Mouse (Mus musculus) adrenal gland, adult (tissue): ENCODE measurements around the gene Rab11fip3.

Experiments
- DNase-seq, 2 experiments: peaks; one replicate each; pipeline ENCODE4 v3.0.0; 2022 to 2023; ENCODE audit warnings: low spot score in 1 of 2; ENCODE audit not compliant: inconsistent age in 2 of 2

The Rab11fip3 gene

DNA sequence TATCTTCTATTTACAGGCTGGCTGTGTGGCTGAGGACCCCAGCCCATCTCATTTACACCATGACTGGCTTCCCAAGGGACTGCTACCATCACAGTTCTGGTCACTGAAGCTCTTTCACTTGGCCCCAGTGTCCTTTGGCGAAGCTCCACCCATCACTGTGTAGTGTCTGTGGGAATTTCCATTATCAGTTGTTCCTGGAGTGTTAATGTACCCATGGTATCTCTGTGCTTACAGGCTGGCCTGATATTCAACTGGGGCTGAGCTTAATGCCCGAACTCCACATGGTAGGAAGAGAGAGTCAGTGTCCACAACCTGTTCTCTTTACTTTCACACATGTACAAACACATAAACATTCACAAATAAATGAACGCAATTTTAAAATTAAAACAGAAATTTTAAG, 75.9 kb downstream of the Rab11fip3 start:
- DNase-seq = no peak

DNA sequence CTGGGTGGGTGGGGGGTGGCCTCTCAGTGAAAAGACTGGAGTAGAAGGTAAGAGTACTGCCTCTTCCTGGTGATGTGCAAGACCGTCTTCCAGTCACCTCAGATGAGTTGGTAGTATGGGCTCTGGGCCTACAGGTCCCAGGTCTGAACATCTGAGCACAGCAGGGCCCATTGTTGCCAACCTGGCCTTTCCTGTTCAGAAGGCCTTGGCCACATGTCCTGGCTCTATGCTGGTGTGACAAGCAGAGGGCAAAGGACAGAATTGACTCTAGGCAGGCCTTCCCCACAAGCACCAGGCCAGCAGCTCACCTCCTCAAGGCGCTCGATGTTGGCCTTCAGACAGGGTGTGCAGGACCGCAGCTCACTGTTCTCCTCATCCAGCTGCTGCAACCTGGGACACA, 77.1 kb downstream of the Rab11fip3 start:
- DNase-seq = no peak

DNA sequence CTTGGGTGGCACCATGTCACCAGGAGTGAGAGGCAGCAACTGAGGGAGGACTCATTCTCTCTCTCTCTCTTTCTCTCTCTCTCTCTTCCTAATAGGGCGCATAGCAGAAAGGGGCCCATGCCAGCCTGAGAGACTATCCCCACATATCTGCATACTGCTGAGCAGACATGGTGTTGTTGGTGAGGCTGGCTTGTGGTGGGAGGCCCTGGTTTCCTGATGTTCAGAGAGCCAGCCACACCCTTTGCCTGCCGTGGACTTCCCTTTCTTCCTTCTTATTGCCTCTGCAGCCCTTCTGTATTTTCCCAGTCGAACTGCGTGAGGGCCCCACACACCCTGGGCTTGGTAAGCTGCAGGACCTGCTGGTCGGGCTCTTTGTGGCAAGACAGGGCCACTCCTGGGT, 79.0 kb downstream of the Rab11fip3 start:
- no peak for DNase-seq

DNA sequence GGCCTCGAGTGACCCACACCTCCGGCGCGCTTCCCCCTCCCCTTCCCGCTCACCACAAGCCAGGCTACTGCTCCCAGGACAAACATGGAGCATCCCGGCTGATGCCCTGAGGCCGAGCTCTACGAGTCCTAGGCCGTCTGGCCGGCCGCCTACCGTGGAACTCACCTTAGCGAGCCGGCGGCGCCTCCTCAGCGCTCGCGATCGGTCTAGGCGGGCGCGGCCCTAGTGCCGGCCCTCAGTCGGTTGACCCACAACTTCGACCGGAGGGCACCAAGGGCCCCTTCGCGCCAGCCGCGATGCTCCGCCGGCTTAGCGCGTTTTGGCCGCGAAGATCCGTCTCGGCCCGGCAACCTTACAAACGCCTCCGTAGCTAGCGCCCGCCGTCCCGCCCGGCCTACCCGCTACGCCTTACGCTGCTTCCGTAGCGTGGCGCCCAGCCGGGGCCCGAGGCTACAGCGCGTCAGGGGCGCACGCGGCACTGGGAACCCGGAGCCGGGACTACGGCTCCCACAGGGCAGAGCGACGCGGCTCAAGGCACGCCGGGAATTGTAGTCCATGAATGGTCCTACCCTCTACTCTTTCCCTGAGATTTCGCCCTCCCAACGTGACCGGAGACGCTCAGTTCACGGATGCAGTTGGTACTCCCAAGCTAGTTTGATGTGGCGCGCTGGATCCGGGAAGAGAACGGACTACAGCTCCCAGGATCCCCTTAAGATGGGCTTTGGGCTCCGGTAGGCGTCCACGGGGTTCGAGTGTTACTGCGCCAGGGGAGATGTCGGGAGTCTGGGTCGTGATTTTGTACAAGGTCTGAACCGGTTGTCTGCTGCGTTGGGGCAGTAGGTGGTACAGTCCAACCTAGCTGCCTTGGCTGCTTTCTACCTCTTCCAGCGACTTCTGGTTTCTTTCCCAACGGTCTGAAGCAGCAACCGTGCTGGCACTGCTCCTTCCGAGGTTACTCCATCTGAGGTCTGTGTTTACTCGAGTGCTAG, 83.8 kb downstream of the Rab11fip3 start, which contains the start of gene Capn15:
Gene Capn15 (minus strand): TSS at position 491 of the 989 bp plus-strand sequence.
- DNase-seq = peak; percentile 96 to 98

DNA sequence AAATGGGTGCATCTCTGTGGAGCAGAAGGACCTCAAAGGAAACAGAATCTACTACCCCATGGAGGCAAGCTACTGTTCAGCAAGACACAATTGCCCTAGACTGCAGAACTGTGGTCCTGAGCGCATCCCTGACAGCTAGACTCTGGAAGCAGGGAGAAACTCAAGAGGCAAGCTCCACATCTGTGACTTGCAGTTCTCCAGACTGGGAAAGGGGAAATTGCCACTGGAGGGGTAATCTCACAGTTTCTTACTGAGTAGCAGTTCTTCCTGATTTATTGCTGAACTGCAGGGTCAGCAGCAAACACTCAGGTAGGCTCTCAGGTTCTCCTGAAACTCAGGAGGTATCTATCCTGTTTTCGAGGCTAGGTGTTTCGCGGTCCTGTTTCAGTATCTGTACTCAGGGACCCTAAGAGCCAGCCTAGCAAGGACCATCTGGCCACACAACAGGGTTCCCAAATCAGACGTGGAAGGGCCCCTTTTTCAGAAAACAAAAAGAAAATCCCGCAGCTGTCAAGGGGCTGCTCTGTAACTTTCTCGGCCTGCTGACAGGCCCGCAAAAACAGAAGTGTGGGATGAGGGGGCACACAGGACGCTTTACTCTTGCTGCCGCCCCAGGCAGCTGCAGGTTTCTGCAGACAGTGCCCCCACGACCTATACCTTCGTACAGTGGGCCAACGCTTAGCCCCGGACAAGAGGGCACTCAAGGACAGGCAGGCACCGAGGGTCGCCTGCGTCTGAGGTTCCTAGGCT, 84.6 kb downstream of the Rab11fip3 start:
- DNase-seq = peak in 1 of 2 experiments; percentile 47

DNA sequence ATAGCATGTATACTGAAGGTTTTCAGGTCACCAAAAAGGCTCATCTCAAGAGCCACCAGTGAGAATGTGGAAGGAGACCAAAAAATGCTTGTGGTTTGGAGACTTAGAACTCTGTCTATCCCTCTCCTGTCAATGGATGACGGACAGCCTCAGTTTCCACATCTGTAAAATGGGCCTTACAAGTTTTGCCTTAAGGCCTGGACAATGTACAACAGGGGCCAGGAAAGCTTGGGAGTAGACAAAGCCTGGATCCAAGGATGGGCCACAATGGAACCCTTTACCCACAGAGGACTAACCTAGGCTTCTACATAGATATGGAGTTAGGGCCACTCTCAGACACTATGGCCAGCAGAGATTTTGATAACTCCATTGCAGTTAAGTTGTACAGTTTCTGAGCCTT, 85.3 kb downstream of the Rab11fip3 start:
- DNase-seq = no peak

GRCm38 (mm10) chr17:25982913-25983312, 86.4 kb downstream of the Rab11fip3 start:
- DNase-seq = no peak

DNA sequence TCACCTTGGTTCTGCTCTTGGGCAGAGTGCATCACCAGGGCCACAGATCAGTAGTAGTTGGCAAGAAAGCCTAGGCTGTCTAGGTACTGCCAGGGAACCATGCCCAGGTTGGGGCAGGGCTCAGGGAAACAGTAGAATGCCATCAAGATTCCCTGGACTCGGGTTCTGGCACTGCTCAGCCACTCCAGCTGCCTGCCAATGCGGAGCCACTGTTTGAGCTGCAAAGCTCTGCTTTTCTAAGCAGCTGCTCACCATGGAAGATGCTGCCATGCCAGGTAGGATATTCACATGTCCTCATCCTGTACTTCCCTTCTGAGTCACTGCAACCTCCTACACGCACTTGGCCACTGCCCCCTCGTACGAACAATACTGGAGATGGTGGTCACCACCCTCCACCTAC, 88.5 kb downstream of the Rab11fip3 start:
- no peak for DNase-seq

GRCm38 (mm10) chr17:25979829-25980738, 89.3 kb downstream of the Rab11fip3 start:
- no peak for DNase-seq

- no peak for DNase-seq
These were observed 98.2 kb downstream of the Rab11fip3 start for GRCm38 (mm10) chr17:25970954-25971707.

GRCm38 (mm10) chr17:25970448-25970847, 98.9 kb downstream of the Rab11fip3 start:
- DNase-seq = no peak

- no peak for DNase-seq
These were observed 101.2 kb downstream of the Rab11fip3 start for GRCm38 (mm10) chr17:25968176-25968575.

DNA sequence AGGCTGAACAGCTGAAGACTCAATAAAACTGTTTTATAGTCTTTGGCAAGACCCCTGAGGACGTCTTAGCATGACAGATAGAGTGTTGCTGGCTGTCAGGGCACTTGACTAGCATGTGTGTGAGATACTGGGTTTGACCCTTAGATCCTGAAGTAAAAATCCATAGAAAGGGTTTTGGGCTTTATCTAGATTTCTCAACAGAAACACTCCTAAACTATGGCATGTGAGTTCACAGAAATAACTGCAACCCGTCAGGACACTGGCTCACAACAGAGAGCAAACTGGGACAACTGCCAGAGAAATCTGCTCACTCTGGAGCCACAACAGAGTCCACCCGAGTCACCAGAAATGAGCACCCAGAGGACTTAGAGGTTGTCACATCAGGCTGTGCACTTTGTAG, 101.7 kb downstream of the Rab11fip3 start:
- no peak for DNase-seq

DNA sequence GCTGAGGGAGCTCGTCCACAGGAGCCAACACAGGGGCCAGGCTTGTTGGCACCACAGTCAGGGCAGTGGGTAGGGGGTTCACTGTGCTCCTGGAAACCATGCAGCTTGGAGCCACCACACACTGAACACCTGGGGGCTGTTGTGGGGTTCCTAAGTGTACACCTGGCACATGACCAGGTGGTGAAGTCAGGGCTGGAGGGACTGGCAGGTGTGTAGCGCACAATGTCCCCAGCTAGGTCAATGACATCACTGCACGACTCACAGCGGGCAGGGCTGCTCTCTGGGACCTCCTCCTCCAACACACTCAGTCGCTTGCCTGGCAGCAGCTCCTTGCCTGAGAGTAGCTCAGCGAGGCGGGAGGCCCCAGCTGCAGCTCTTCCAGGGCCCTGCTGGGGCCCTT, 105.1 kb downstream of the Rab11fip3 start:
- DNase-seq = no peak

- no peak for DNase-seq
These were observed 106.9 kb downstream of the Rab11fip3 start for GRCm38 (mm10) chr17:25962413-25962905.

GRCm38 (mm10) chr17:25961566-25961965, 107.8 kb downstream of the Rab11fip3 start:
- DNase-seq = no peak

- DNase-seq = no peak
These were observed 109.5 kb downstream of the Rab11fip3 start for GRCm38 (mm10) chr17:25959630-25960467.

DNA sequence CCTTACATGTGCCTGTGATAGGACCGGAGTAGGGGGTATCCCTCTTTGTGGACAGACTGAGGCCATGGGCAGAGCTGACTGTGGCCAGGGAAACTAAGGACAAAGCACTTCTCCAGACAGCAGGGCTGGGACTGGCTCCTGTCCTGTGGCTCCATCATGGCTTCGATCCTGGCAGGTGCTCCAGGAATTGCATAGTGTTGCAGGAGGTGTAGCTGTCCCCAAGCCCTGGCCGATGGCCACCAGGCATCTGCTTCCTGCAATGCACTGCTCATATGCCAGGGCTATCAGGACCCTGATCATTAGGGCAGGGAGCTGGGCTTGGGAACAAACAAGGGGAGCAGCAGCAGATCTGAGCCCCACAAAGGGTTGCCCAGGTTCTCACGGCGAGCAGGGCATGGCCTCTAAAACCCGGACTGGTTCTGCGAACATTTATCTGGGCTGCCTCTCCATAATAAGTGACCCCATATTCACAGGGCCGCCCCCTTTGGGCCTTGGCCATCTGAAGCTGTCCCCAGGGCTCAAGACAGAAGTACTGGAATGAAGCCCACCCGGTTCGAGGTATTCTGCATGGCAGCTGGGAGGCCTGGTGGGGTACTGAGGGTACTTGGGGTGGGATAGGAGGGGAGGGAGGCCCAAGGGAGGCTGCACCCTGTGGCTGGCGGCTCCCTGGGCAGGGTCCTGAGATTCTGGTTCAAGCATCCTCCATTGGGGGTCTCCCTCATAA, 110.4 kb downstream of the Rab11fip3 start:
- no peak for DNase-seq
